Mouse (Mus musculus) layer of hippocampus, postnatal 14 days (tissue): ENCODE data around the gene Pde5a. TPM values are rescaled to one million over a fixed set of nuclear protein-coding genes. Genes with fewer than 3 reads are reported as not detected.
A peak's percentile ranks its signal among the peaks of the same experiment; 100 is the strongest.

Source experiments
- DNase-seq, 2 experiments: peaks; one replicate each; pipeline ENCODE4 v3.0.0; 2021 to 2022; ENCODE audit warnings: low spot score in 2 of 2, mixed read lengths in 1 of 2
- total RNA-seq, 2 experiments: library from RNA; stranded (reverse); gene quantifications; 2 replicates each; pipeline ENCODE4 v1.2.3; 2021

The Pde5a gene
- total RNA-seq, 2 experiments from 2014 or later = 8.7 to 15.7 TPM

DNA sequence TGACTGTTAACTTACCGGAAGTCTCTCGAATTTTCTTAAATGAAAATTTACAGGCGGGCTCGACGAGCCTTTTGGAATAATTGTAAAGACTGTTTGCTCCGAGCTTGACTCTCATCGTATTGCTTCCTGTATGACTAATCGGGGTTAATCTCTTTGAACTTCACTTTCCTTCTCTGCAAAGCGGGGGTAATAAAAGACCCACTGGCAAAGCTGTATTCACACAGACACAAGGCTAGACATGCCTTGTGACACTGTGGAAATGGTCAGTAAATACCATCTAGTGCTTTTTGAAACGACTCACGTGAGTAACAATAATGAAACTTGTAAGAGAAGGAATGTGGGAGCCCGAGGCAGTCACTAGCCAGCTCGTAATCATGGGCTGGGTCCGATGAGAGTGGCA is 35.0 kb downstream of the Pde5a start:
- no peak for DNase-seq

DNA sequence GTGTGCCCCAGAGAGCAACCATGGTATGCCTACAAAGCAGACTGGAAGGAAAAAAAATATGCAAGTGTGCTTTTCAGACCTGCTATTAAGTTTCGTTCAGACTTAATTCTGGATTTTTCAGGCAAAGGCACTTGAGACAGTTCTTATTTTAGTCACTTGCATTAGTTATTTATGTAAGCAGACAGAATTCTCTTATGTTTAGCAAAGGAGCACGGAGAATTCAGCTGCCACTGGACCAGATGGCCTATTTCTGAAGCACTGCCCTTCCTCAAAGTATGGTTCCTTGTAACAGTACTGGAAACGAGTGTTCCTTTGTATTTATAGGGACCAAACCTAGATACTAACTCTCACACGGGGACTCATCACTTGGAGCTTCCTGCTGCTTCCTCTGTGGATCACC is 38.2 kb downstream of the Pde5a start:
- no peak for DNase-seq

DNA sequence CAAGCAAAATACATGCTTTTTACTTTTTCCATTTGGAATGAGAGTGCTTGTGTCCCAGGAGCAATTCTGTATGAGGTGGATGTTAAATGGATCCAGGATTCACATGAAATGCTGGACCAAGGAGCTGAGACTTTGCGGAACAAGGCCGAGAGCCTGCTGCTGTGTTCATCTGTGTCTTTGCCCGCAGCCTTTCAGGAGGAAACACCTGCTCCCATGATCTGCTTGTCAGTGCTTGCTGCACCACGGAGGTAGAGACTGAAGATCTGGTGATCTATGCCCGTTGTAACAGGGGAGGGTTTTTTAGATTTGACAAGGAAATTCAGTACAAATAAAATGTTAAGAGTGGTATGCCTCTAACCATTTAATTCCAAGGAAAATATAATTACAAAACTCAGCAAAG is 39.1 kb downstream of the Pde5a start:
- no peak for DNase-seq

DNA sequence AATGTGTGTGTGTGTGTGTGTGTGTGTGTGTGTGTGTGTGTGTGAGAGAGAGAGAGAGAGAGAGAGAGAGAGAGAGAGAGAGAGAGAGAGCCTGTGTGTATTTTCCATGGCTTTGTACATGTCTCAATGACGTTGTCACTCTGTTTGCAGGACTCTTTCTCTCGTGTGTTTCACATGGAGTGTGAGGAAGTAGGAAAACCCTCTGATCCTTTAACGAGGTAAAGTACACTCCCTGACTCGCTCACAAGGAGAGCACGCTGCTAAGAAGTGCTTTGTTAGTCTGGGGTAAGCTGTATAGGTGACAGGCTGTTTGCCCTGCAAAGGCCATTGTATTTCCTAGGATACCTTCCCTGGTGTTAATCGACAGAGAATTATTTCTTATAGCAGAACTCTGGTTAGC is 52.7 kb downstream of the Pde5a start:
- no peak for DNase-seq

DNA sequence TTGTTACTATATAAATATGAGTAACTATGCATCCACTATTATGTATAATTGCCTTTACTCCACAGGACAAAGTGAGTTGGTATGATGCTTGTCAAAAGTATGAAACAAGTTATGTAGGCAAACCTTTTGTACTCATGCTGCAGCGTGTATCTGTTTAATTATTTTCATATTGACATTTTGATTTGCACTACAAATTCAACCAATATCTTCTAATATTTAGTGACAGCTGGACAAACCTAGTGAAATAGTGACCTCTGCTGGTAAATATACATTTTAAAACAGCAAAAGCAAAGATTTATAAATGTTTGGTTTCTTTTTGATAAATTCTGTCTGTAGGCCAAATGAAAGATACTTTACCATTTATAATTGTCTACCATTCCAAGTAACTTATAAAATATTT is 55.5 kb downstream of the Pde5a start:
- no peak for DNase-seq

DNA sequence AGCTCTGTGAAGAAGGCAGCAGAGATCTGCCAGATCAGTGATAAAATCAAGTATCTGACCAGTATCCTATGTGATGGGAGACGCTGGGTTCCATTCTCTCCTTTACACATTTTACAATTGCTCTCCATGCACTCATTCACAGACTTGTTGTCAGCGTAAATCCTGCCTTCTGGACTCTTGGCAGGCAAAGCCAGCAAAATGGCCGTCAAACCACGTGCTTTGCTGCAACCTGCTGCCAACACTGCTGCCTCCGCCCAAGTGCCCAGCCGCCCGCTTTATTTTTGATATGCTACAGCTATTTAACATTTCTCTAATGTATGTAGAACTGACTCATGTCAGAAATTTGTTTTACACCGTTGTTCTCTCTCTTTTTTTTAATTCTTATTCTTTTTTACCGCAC is 59.6 kb downstream of the Pde5a start:
- DNase-seq = peak; percentile 41 to 84

DNA sequence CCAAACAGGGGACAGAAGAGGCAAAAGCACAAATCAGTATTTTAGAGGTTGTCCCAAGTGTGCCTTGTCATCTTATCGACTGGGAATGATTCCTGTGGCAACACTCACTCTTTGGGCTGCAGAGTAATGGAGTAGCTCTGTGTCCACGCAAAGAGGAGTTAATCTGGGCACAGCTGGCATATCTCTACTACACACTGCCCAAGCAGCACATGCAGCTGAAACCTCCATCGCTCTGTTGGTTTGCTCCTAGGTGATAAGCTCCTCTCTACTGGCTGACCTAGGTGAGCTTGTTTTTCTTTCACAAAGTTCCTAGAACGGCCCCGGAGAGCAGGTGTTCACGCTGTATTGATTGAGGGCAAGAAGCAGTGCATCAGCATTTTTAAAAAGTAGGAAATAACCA is 60.8 kb downstream of the Pde5a start:
- DNase-seq = no peak

DNA sequence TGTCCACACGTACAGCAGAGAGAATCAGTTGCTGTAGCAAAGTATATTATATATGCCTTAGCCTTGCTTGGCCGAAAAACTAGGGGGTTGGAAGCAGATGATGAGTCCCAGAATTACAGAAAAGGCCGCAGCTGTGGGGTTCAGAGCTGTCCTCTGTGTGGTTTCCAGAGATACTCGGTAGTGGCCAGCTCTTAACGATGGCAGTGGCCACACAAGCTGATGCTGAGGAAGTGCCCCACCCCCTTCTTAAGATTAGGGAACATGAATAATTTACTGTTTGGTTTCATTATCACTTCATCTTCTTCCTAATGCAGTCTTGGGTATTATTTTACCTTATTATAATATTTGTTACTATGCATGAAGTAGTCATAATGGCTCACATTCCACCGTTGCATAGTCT is 71.3 kb downstream of the Pde5a start:
- DNase-seq = no peak

DNA sequence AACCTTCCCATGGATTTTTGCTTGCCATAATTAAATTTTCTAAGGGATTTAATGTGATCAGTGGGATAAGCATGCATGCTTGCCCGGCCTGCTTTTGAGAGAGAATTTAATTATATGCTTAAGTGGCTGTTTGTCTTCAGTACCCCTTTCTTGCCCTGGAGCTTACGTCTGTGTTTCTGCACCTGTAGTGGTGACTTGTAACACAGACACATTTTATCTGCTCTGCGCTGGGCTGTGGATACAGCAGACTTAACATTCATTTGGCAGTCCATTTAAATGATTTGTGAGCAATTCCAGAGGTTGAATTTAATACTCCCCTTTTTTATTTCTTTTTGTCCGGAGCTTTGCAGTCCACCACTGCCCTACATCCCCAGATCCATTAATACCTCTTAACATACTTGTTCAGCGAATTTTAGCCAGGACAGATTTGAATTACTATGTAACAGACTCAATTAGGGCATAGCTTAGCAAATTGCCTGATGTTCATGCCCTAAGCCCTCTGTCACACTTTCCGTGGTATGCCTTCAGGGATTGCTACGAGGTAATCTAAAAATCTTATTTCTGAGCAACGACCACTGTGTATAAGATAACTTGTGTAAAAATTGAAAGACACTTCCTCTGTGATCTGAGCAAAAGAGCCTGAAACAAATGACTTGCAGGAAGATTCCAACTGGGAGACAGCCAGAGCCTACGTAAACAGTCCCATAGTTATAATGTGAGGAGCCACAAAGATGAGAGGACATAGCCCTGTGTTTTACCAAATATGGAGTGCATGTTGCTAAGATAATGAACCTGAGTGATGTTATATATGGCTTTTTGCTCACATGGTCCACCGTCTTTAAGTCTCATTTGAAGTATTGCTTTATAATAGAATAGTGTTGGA is 72.0 kb downstream of the Pde5a start:
- no peak for DNase-seq

DNA sequence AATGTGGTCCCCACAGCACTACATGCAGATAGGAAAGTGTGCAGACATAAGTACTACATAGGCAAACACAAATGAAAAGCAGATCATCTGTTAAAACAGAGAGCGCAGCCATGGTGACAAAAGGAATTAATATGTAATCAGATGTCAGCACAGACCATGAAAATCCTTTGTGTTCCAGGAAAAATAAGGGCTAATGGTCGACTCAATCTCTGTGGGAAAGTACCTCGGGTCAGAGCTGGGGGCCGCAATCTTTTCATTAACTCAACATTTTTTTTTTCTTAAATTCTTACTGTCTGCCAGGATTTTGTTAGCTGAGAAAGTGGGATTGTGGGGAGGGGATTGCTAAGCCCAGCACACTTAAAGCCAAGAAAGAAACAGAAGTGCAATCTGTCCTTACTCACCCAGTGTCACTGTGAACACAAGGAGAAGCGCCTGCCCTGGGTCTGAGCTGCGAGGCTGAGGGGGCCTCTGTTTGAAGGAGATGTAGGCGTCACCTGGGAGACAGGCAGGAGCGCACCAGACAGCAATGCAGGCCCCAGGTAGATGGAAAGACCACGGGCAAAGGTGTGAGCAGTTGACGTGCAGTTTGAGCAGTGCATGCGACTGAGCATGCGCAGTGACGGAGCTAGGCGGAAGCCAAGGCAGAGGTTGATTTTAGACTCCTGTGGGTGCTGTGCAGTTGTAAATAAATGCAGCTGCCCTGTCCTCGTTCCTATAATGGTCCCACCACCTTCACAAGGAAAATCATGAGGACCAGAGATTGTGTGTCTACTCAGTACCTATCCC is 72.9 kb downstream of the Pde5a start:
- DNase-seq = no peak

DNA sequence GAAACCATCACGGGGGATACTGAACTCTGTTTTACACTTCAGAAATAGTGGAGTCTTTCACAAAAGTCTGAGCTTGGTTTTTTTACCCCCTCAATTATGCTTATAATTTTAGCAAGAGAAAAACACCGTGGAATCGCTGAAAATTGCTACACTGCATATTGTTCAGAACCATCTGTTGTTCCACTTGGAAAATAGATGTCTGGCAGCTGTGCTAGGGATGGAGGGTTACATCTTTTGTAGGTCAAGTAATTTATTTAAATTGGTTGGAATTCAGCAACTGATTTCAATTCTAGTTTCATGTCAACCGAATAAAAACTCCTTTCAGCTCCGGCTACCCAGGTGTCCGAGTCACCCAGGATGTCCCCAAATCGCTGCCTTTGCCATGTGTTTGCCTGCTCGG is 78.6 kb downstream of the Pde5a start:
- DNase-seq = peak in 1 of 2 experiments; percentile 70

DNA sequence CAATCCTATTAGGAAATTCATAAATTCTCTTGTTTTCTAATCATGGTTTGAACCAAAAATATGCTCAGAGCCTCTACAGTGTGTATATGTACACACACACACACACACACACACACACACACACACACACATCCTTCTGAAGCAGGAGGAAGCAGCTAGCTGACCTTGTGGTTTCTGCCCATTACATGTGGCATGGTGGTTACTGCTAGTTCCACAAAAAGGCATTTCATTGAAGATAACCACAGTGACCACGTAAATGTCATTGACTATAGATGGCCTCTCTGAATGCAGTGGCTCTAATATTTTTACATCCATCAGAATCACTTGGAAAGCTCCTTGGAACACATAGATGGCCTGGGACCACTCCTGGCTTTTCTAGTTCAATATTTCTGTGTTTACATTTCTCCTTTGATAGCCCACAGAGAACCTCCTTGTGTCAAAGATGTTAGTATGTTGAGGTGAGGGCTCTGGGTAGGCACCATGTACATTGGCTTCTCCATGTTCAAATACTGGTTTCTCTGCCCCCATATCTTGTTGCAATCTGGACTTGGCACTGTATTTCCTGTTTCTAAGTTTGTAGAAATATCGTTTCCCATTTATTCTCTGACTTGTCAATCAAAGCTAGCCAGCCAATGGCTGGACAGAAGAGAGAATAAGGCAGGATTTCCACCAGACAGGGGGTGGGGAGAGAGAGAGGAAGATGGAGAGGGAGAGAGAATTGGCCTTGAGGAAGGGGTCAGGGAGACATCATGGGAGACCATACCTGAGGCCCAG is 81.5 kb downstream of the Pde5a start:
- DNase-seq = no peak

DNA sequence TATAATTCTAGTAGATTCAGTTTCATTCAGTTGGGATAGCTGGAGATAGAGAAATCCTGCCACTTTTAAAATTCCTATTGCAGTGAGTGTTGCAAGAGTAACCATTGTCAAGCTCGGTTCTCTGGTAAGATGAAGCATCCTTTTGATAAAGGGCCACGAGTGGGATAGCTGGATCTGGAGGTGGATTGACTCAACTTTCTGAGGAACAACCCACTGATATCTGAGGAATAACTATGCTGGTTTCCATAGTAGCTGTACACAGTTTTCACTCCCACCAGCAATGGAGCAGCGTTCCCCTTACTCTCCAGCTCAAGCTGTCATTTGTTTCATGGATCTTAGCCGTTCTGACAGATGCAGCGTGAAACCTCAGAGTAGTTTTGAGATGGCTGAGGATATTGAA is 82.2 kb downstream of the Pde5a start:
- no peak for DNase-seq

DNA sequence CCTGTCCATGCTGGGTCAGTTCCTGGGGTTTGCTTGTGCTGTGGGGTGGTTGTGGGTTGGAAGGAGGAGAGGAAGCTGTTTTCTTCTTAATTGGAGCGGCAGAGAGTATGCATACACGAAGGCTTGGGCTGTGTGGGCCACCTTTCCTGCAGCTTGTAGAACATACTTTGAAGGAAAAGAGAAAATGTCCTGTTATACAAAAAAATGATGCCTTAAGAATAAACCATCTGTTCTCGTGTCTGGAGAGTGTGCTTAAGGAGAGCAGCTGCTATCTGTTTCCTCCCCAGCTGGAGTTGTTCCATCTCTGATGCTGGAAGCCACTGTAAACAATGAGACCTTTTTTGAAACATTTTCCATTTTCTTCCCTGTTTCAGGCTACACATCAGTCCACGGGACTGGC is 85.8 kb downstream of the Pde5a start:
- DNase-seq = peak in 1 of 2 experiments; percentile 48

DNA sequence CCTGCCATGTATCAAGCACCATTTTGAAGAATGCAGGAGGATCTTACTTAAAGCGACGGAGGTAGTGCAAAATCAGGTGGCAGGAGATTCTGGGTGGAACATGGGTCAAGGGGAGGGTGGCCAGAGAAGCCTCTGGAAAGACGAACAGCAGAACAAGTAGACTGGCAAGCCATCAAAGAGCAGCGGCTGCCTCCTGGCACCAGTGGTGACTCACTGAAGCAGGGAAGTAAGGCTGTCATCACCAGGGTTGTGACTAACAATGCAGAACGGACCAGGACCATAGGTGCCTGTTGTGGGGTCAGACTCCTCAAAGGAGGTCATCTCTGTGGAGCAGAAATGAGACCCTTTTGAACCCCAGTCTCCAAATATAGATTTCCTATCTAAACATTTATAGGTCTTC is 89.5 kb downstream of the Pde5a start:
- DNase-seq = no peak

DNA sequence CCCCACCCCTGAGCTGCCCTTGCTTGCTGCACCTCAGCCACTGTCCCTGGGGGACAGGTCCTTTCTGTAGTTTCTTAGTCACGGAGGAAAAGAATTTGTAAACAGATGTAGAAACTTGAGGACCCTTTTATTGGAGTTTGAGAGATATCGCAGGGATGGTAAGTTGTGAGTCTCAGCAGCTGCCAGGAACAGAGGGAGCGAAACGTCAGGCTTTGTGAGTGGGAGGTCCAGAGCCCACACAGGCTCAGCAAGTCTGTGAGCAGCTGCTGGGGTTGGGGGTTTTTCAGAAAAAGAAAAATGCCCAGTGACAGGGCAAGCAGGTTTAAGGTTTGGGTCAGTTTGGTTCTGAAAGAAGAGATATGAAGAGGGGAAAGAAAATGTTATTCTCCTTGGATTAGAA is 92.0 kb downstream of the Pde5a start:
- no peak for DNase-seq

DNA sequence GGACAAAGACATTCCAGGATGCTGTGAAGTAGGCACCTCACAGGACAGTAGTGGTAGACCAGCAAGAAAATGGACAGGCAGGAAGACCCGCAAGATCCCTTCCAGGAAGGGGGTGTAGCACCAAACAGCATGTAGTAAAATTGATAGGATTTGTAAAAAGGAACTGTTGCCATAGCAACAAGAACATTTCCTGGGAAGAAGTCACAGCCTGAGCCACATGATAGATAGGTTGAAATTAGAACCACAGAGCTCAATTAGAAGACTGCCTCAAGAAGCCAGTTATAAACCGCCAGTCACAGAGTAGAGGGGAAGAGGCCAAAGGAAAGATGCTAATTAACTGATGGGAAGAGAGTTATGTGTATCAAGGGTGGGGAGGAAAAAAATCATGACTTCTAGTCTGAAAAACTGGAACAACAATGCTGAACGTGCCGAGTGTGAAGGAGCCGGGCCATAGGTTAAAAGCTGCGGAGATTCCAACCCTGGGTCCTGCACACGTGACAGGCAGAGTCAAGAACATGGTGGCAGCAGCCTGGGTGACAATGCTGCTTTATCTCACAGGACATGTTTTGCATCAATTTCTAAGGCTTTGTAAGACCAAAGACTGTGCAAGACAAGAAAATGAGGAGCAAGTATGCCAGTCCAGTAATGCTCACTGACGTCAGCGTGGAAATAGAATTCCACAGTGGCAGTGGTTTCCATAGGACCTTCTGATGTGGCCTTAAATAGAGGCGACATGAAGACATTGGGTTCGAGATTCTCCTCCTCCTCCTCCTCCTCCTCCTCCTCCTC is 99.7 kb downstream of the Pde5a start:
- DNase-seq = peak in 1 of 2 experiments; percentile 19

DNA sequence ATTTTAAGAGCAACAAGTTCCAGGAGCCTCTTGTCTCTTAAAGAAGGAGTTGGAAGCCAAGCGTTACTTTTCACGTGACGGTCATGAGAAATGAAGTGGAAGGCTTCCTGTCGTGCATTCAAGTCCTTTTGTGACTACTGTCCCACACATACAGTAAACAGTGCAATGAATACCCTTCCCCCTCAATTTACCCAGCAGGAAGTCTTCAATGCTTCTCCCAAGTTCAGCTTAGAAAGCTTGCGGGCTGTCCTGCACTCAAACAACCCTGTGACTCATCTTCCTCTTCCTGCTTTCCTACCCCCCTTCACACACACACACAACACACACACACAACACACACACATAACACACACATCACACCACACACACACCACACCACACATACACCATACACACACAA is 105.8 kb downstream of the Pde5a start:
- DNase-seq = no peak

DNA sequence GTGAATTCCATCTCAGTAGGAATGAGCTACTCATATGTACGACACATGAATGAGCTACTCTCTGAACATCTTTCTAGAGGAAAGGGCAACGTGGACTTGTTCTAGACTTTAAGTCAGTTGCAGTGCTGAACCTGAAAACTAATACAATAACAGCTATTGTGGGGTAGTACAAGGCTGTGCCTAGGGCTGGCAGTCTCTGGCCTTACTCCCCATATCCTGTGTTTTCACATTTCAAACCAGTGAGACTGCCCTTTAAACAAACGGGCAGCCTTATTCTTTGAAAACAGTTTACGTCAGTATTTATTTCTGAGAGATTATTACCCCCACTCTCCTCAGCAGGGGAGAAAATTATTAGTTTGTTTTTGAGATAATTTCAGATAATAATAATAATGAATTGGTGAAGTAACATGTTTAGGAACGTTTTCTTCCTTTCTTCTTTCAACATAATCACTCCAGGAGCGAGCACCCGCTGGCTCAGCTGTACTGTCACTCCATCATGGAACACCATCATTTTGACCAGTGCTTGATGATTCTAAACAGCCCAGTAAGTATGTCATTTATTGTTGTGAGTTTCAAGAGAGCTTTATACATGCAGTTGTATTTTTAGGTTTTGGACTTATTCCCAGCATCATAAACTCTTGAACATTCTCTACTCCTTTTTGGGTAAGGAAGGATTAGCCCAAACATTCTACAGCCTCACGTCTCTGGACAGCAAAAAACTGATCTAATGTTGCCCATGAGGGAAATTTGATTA is 106.5 kb downstream of the Pde5a start:
- no peak for DNase-seq

DNA sequence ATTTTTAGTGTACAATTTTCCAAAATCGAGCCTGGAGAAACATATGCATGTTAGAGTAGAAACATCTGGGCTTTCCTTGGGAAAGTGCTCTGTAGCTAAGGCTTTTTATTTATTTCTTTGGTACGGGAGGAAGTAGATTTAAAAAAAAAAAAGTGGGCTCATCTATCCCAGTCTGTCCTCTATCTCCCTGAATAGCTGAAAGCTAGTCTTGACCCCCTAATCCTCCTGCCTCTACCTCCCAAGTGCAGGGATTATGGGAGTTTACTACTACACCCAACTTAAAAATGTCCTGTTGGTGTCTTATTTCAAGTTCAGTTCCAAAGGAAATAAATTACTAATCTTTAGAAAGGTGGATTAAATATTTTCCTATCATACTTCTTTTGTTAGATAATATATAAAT is 108.9 kb downstream of the Pde5a start:
- no peak for DNase-seq
